Mouse (Mus musculus) layer of hippocampus, adult 11-12 months (tissue): Measurements from ENCODE around the gene Nubpl.

Experiments used
- DNase-seq: peaks from one replicate; pipeline ENCODE4 v3.0.0; 2022; ENCODE audit warnings: low spot score

The Nubpl gene

DNA sequence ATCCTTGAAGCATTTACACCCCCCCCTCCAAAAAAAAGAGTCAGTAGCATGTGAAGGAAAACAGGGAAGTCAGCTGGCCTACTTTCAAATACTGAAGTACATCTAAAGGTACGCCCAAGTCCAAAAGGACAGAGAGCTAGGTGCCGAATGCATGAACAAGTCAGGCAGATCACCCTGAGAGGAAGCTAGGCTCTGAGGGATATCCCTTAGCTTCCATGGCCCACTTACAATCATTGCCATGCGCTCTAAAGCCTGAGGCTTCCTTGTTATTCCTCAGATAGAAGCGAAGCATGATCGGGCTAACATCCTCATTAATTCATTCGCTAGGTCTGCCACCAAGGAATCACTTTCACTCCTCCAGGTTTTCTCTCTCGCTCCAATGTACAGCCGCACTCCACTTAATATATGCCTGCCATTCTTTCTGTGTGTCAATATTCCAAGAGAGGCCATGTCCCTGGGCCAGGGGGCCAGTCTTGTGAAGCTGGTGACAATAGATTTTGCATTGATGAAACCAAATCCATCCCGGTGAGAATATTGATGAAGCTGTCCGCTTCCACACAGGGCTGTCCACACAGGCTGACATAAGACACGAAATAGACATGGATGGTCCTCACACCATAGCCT lies 237.7 kb downstream of the Nubpl start:
- no peak for DNase-seq

DNA sequence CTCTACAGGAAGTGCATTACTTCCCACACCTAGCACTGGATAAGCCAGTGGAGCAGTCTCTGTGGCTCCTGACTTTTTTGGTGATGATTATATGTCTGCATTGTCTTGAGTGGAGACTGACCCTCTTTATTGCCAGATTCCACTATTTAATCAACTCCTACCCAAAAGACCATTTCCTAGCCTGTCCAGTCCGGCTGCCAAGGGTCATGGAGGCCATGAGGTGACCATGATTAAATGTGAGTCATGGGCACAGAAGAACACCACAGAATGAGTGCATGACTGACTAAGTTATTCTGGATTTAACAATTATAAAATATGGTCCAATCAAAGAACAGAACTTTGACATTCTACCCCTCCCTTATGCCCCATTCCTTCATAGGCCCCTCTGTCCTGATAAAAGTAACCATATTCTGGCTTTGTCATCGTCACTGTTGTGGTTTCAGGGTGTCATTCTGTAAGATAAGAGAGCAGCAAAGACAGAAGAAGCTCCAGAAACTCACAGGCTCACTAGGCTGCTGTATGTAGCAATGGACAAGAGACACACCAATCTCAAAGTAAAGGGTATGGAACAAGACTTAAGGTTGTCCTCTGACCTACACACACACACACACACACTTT lies 240.7 kb downstream of the Nubpl start:
- DNase-seq: no peak

DNA sequence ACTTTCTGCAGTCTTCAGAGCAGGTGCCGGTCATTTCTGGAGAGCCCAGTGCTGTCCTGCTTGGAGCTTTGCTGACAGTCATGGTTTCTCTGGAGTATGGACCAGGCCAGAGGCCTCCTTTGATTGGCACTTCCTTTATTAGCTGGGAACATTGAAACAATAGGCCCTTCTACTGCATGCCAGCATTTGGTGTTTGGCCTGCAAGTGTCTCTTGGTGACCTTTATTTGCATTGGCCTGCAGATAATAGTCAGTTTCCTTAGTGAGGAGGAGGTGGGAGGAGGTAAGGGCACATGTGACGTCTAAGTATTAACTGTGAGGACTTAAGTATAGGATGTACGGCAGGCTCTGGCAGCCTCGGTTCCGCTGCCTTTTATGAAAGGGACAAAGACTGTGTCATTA lies 249.1 kb downstream of the Nubpl start:
- peak; percentile 17 for DNase-seq

DNA sequence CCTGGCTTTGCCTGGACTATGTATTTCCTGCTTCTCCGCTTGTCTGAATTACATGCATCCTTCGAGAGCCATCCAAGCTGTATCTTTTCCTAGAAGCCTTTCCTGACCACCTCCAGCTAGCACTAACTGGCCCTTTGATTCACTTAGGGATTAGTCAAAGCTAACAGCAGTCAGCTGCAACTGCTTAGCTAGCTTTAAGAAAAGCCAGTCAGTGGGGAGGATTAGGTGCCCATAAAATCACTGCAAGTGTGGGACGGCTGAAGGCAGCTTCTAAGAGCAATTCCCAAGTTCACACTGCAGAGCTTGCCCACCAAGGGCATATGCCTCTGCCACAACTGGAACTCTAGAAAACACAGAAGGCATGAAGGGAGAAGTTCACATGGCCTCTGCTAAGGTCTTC lies 252.7 kb downstream of the Nubpl start:
- DNase-seq: no peak

DNA sequence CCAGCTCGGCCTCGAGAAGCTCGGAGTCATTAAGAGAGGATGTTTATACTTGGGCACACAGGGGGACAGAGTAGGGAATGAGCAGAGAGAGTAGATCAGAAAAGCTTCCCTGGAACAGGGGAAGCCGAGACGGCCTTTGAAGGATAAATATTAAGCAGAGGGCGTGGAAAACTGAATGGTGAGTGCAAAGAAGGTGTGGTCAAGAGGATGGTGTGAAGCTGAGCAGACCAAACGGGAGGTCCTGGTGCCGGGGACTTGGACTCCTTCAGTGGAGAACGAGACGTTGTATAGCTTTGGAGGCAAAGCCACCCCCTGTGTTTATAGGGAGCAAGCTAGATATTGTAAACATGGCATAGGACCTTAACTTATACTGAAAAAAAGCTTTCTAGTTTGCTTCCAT lies 261.9 kb downstream of the Nubpl start:
- DNase-seq: no peak

DNA sequence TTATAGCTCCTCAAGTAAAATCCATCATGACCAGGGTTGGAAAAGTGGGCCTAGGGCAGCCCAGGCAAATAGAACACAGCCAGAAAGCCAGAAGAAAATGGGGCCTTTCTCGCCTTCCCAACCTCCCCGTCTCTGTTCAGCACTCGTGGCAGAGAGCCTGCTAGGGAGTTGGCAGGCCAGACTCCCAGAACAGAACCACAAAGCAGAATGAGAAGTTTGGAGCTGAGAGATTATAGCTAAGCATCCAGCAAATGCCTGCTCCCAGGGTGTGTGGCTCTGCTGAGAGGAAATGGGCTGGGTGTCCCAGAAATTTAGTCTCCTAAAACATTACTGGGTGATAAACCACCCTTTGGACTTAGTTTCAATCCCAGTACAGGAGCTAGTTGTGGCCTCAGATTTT lies 262.6 kb downstream of the Nubpl start:
- peak; percentile 29 for DNase-seq

DNA sequence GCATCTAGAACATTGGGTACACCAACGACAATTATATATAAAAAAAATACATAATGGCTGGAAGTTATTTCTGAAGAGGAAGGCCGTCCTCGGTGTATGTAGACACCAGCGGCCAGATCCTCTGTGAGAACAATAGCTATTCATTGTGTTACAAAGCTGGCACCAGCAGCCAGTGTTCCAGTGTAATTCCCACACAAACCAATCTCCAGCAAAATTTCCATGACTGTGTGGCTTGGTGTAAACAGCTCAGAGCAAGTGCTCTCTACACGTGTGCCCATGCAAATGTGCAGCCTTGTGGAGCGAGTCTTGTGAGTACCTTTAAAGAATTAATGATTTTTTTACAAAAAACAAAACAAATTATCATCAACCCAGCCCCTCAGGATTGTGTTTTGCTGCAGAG lies 263.7 kb downstream of the Nubpl start:
- peak; percentile 24 for DNase-seq
